Mouse (Mus musculus): ENCODE data around the gene Gmds.

Gmds gene

GRCm38 (mm10) chr13:32034139-32034538, 304.4 kb downstream of the Gmds start:
- no peak for DNase-seq (ENCODE audit: low spot score)

- DNase-seq (ENCODE audit: low spot score), result no peak
Observed at GRCm38 (mm10) chr13:32026226-32026975, 312.1 kb downstream of the Gmds start.

GRCm38 (mm10) chr13:32024822-32025221, 313.7 kb downstream of the Gmds start:
- no peak for DNase-seq (ENCODE audit: low spot score)

GRCm38 (mm10) chr13:32020455-32021249, 317.9 kb downstream of the Gmds start:
- DNase-seq (ENCODE audit: low spot score), result no peak

GRCm38 (mm10) chr13:32019256-32019620, 319.3 kb downstream of the Gmds start:
- no peak for DNase-seq (ENCODE audit: low spot score)

GRCm38 (mm10) chr13:32018518-32019255, 319.9 kb downstream of the Gmds start:
- DNase-seq (ENCODE audit: low spot score), result no peak

- DNase-seq (ENCODE audit: low spot score), result no peak
Observed at GRCm38 (mm10) chr13:32008802-32009201, 329.7 kb downstream of the Gmds start.

GRCm38 (mm10) chr13:32008116-32008641, 330.4 kb downstream of the Gmds start:
- DNase-seq (ENCODE audit: low spot score), result no peak

- no peak for DNase-seq (ENCODE audit: low spot score)
Observed at GRCm38 (mm10) chr13:31993391-31993790, 345.1 kb downstream of the Gmds start.

DNA sequence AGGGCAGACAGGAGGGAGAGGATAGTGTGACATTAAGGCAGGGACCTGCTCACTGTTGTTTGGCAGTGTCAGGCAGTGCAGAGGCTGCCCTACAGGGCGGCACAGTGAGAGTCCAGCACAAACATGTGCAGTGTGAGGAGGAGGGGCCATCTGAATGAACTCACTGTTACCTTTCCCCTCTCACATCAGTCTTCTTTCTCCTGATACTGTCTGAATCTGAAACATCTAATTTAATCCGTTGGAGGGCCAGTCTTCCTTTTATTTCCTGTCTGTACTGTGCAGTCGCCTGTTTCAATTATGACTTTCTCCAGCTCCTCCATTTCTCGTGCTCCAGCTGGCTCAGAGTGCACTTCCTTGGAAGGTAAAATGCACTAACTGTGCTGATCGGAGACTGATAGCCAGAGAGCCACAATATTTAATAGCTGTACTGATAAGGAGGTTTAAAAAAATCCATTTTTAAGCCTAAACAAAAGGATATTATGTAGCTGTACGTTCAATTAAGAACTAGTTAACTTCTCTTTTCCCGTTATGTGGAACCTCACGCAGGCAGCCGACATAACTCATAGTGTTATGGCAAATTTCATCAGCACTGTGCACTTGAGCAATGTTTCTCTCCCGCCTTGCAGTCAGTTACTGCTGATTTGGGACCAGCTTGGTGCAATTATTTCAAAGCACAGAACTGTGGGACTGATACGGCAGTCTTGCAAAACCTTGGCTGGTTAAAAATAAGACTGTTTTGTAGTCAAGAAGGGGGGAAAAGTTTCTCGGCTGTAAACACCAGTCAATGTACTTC, 345.9 kb downstream of the Gmds start:
- DNase-seq (ENCODE audit: low spot score), result no peak

- no peak for DNase-seq (ENCODE audit: low spot score)
Observed at GRCm38 (mm10) chr13:31981198-31981597, 357.3 kb downstream of the Gmds start.

GRCm38 (mm10) chr13:31978126-31978525, 360.4 kb downstream of the Gmds start:
- no peak for DNase-seq (ENCODE audit: low spot score)

- no peak for DNase-seq (ENCODE audit: low spot score)
Observed at GRCm38 (mm10) chr13:31974751-31975479, 363.6 kb downstream of the Gmds start.

DNA sequence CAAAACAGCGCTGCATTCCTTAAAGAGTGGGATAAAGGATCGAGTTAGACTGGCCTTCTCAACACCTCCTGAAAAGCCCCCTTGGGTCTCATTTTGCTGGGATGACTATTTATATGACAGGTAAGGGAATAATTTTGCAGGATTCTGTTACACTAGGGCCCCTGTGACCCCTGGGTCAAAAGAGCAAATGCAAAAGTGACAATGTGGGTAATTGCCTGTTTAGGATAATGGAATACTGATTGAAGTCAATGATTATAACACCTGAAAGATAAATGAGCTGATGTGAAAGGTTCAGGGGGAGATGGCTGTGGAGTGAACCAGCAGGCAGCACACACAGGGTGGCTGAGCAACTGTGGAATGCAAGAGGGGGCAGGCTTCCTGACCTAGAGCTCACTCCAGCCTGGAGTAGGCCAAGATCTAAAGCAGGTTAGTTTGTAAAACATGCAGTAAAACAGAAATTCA, 367.5 kb downstream of the Gmds start:
- no peak for DNase-seq (ENCODE audit: low spot score)

DNA sequence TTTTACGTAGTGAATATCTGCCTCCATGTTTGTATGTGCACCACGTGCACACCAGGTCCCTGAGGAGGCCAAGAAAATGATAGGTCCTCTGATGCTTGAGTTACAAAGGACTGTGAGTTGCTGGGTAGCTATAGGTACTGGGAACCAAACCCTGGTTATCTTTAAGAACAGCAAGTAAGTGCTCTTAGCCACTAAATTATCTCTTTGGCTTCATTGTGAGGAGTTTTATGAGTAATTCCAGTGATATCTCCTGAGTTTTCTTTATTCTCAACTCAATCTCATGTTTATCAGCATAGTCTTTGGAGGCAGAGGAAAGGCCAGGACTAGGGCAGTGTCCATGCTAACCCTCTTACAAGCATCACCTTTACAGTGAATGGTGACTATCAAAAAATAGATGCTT, 370.3 kb downstream of the Gmds start:
- DNase-seq (ENCODE audit: low spot score), result no peak

DNA sequence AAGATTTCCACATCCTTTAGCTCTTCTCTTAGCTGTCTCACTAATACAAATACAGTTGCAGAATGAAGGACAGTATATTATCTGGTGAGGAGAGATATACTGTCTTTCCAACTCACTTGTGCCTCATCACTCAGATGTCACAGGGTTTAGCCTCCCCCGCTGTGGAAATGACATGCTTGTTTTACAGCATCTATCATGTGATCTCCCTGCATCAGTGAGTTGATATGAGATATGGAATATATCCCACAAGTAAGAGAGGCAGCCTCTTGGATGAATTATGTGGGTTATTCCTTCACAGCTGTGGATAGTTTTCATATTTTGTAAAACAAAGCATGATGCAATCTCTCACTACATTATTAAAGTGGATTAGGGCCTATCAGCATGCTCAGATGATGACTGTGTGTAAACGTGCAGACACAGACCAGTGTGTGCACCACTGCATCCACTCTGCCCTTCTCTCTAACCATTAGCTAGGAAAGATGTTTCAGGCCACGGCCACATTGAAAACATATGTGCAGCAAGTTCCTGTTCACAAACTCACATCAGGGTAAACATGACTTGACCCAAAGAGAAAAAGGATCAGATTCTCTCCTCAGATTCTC, 371.5 kb downstream of the Gmds start:
- no peak for DNase-seq (ENCODE audit: low spot score)

GRCm38 (mm10) chr13:31960514-31960913, 378.0 kb downstream of the Gmds start:
- no peak for DNase-seq (ENCODE audit: low spot score)

- no peak for DNase-seq (ENCODE audit: low spot score)
Observed at GRCm38 (mm10) chr13:31958346-31959335, 379.9 kb downstream of the Gmds start.

GRCm38 (mm10) chr13:31956584-31956983, 382.0 kb downstream of the Gmds start:
- DNase-seq (ENCODE audit: low spot score), result peak; percentile 11

Data from layer of hippocampus, adult 9-10 months (tissue).